ENCODE assay signal across 10 mouse cellular contexts in genomic region chr15:77014431-77014830, GRCm38 (mm10). TPM values are rescaled to one million over a fixed set of nuclear protein-coding genes. Genes with fewer than 3 reads are reported as not detected.
DNase-seq lines count a peak whose midpoint lies in the region; ATAC-seq and TF ChIP-seq lines count a peak whose summit lies in the region.
"Had no signal": no experiment of that assay in that cellular context is flagged by ENCODE, and none has a peak within 500 bp of the region (broad histone marks: within the 10 kb centered on the region; RNA-seq: fewer than 3 reads in every experiment).

No protein-coding gene starts in this region.

- no peak for TF ChIP-seq EP300 in heart, adult 2 months (IDR thresholded peaks at IDR 0.05; ENCODE audit: insufficient read depth, low read depth, low read length)

- WGBS in heart, adult 2 months: 6% methylated on average over 6 of the region's 6 CpGs
- 73% methylated on average over 6 of the region's 6 CpGs for WGBS in midbrain, embryonic 13.5 days
- 85% methylated on average over 6 of the region's 6 CpGs for WGBS in midbrain, embryonic 10.5 days
- whole genome bisulfite sequencing in hindbrain, postnatal 0 days: 68% methylated on average over 6 of the region's 6 CpGs
- WGBS in neural tube, embryonic 15.5 days: 74% methylated on average over 6 of the region's 6 CpGs

- DNase-seq in heart, adult 2 months: peak in 1 of 2 experiments; percentile 42
- no peak for DNase-seq in heart, adult 8-10 months (ENCODE audit: low spot score)
- no peak for DNase-seq in midbrain, embryonic 10.5 days (ENCODE audit: low spot score)
- DNase-seq in hindbrain, postnatal 0 days (ENCODE audit: low spot score): peak; percentile 5
- DNase-seq in left cerebral cortex, adult 18-20 months (ENCODE audit: low spot score in 2 of 2): no peak
- no peak for DNase-seq in adrenal gland, postnatal 10 days
- DNase-seq: layer of hippocampus, postnatal 36 days had no signal

- intact Hi-C loops in heart, adult 2 months (cut with DNase I): no loop called here

- H3K27me3 ChIP-seq in heart, adult 2 months (ENCODE audit: control insufficient read depth, insufficient read depth, low read length): no peaks in the 10 kb centered on the region
- no peaks in the 10 kb centered on the region for H3K27me3 ChIP-seq in midbrain, embryonic 13.5 days
- no peaks in the 10 kb centered on the region for H3K27me3 ChIP-seq in midbrain, embryonic 10.5 days (ENCODE audit: low read depth, poor library complexity, severe bottlenecking)
- H3K27me3 ChIP-seq in hindbrain, postnatal 0 days (ENCODE audit: insufficient read depth, low read length): no peaks in the 10 kb centered on the region
- no peaks in the 10 kb centered on the region for H3K27me3 ChIP-seq in neural tube, embryonic 15.5 days (replicated peaks)

- no peak for TF ChIP-seq POLR2A in heart, adult 2 months (IDR thresholded peaks at IDR 0.05; ENCODE audit: insufficient read depth, low read depth, low read length)

- no peaks in the 10 kb centered on the region for H3K79me2 ChIP-seq in heart, adult 2 months (replicated peaks; ENCODE audit: control insufficient read depth, insufficient read depth, low read length)

- no peak overlapping the region for H3K4me3 ChIP-seq in heart, adult 2 months
- no peak overlapping the region for H3K4me3 ChIP-seq in midbrain, embryonic 13.5 days (replicated peaks)
- no peak overlapping the region for H3K4me3 ChIP-seq in midbrain, embryonic 10.5 days
- H3K4me3 ChIP-seq in hindbrain, postnatal 0 days (ENCODE audit: low read length): no peak overlapping the region
- H3K4me3 ChIP-seq in neural tube, embryonic 15.5 days (replicated peaks): no peak overlapping the region

- H3K9me3 ChIP-seq in midbrain, embryonic 13.5 days: no peaks in the 10 kb centered on the region
- no peaks in the 10 kb centered on the region for H3K9me3 ChIP-seq in midbrain, embryonic 10.5 days (replicated peaks)
- no peaks in the 10 kb centered on the region for H3K9me3 ChIP-seq in hindbrain, postnatal 0 days (ENCODE audit: low read length)
- no peaks in the 10 kb centered on the region for H3K9me3 ChIP-seq in neural tube, embryonic 15.5 days (replicated peaks)

- H3K4me2 ChIP-seq in midbrain, embryonic 13.5 days (replicated peaks): 0 out of 2 replicates have a peak overlapping the region, but pooled peaks have one; percentile 7
- peak overlapping the region; percentile 14; the same call in 1 of the 2 replicates for H3K4me2 ChIP-seq in hindbrain, postnatal 0 days (ENCODE audit: low read depth, low read length)
- H3K4me2 ChIP-seq in neural tube, embryonic 15.5 days: peak overlapping the region; percentile 34

- H3K9ac ChIP-seq in heart, adult 2 months (ENCODE audit: low read depth, low read length): peak overlapping the region; percentile 20
- H3K9ac ChIP-seq in midbrain, embryonic 13.5 days (replicated peaks): 0 out of 2 replicates have a peak overlapping the region, but pooled peaks have one; percentile 6
- H3K9ac ChIP-seq in hindbrain, postnatal 0 days (replicated peaks; ENCODE audit: low read length): no peak overlapping the region
- no peak overlapping the region for H3K9ac ChIP-seq in neural tube, embryonic 15.5 days (replicated peaks)

- H3K36me3 ChIP-seq in heart, adult 2 months (ENCODE audit: control insufficient read depth, insufficient read depth, low read length): no peaks in the 10 kb centered on the region; the same call in 1 of the 2 replicates
- no peaks in the 10 kb centered on the region for H3K36me3 ChIP-seq in midbrain, embryonic 13.5 days
- H3K36me3 ChIP-seq in midbrain, embryonic 10.5 days: no peaks in the 10 kb centered on the region
- no peaks in the 10 kb centered on the region for H3K36me3 ChIP-seq in hindbrain, postnatal 0 days (ENCODE audit: insufficient read depth, low read length)
- H3K36me3 ChIP-seq in neural tube, embryonic 15.5 days: no peaks in the 10 kb centered on the region

- peaks cover 9% of the 10 kb centered on the region for H3K4me1 ChIP-seq in heart, adult 2 months (ENCODE audit: control insufficient read depth, insufficient read depth, low read length)
- H3K4me1 ChIP-seq in midbrain, embryonic 13.5 days (replicated peaks): peaks cover 15% of the 10 kb centered on the region
- peaks cover 17% of the 10 kb centered on the region for H3K4me1 ChIP-seq in midbrain, embryonic 10.5 days
- peaks cover 4% of the 10 kb centered on the region; the same call in 1 of the 2 replicates for H3K4me1 ChIP-seq in hindbrain, postnatal 0 days (ENCODE audit: insufficient read depth, low read length)
- H3K4me1 ChIP-seq in neural tube, embryonic 15.5 days: peaks cover 19% of the 10 kb centered on the region

- peak overlapping the region; percentile 91 for H3K27ac ChIP-seq in heart, adult 2 months
- peak overlapping the region; percentile 75 for H3K27ac ChIP-seq in midbrain, embryonic 13.5 days
- H3K27ac ChIP-seq in midbrain, embryonic 10.5 days (replicated peaks): no peak overlapping the region
- H3K27ac ChIP-seq in hindbrain, postnatal 0 days: peak overlapping the region; percentile 67; the same call in 1 of the 2 replicates
- H3K27ac ChIP-seq in neural tube, embryonic 15.5 days (replicated peaks): peak overlapping the region; percentile 45

- no peak for ATAC-seq in midbrain, embryonic 13.5 days
- no peak for ATAC-seq in hindbrain, postnatal 0 days
- no peak for ATAC-seq in neural tube, embryonic 15.5 days (ENCODE audit: low FRiP score)

- no peak for TF ChIP-seq CTCF in heart, adult 2 months (IDR thresholded peaks at IDR 0.05)
- no peak for TF ChIP-seq CTCF in hindbrain, postnatal 0 days (IDR thresholded peaks at IDR 0.05; ENCODE audit: low read depth)

RNA-seq across cellular contexts. Expression of gene Apol6, which starts 30.1 kb away (rescaled TPM):
- total RNA-seq in heart, adult 2 months (2021): under 1 TPM; 0.47 to 0.89 TPM
- 3.3 and 8.0 TPM in 2 replicates for polyA plus RNA-seq in heart, adult 2 months (2012; rRNA removed)
- total RNA-seq in heart, adult 8-10 months (2022): 1 to 10 TPM in 2 of 4 experiments, under 1 TPM in 2; 0.49 to 1.5 (median 1.0) TPM
- not detected in 2 replicates for polyA plus RNA-seq in midbrain, embryonic 13.5 days (2015; fragmentation: Nextera tagmentation; extraction: Ambion mirVana)
- polyA plus RNA-seq in midbrain, embryonic 10.5 days (2016; fragmentation: Nextera tagmentation; extraction: Ambion mirVana): not detected in 2 replicates
- 1.1 TPM in 1 of 2 replicates, not detected in the other for total RNA-seq in hindbrain, postnatal 0 days (2014; rRNA removed)
- 0.35 TPM in 1 of 2 replicates, not detected in the other for polyA plus RNA-seq in hindbrain, postnatal 0 days (2015; fragmentation: Nextera tagmentation; extraction: Ambion mirVana)
- polyA plus RNA-seq in neural tube, embryonic 15.5 days (2015; fragmentation: Nextera tagmentation; extraction: Ambion mirVana): 0.54 TPM in 1 of 2 replicates, not detected in the other
- under 1 TPM; 0.21 to 0.23 TPM for total RNA-seq in left cerebral cortex, adult 18-20 months (2021)
- 10 to 100 TPM; 14.9 to 18.5 TPM for total RNA-seq in adrenal gland, postnatal 10 days (2021)
- total RNA-seq: granulocyte monocyte progenitor cell, adult 5-6 weeks; layer of hippocampus, postnatal 36 days had no signal

RNA-seq across cellular contexts. Expression of gene Mb, which starts 36.0 kb away (rescaled TPM):
- over 10,000 TPM; 17,740 to 20,311 TPM for total RNA-seq in heart, adult 2 months (2021)
- polyA plus RNA-seq in heart, adult 2 months (2012; rRNA removed): 16,399 and 21,043 TPM in 2 replicates
- over 10,000 TPM; 20,391 to 21,800 (median 21,272) TPM for total RNA-seq in heart, adult 8-10 months (2022)
- polyA plus RNA-seq in midbrain, embryonic 13.5 days (2015; fragmentation: Nextera tagmentation; extraction: Ambion mirVana): not detected in 2 replicates
- polyA plus RNA-seq in midbrain, embryonic 10.5 days (2016; fragmentation: Nextera tagmentation; extraction: Ambion mirVana): 0.16 and 0.25 TPM in 2 replicates
- total RNA-seq in hindbrain, postnatal 0 days (2014; rRNA removed): 0.65 TPM in 1 of 2 replicates, not detected in the other
- polyA plus RNA-seq in hindbrain, postnatal 0 days (2015; fragmentation: Nextera tagmentation; extraction: Ambion mirVana): 0.20 and 0.28 TPM in 2 replicates
- 1.3 TPM in 2 replicates for polyA plus RNA-seq in neural tube, embryonic 15.5 days (2015; fragmentation: Nextera tagmentation; extraction: Ambion mirVana)
- not detected for total RNA-seq in left cerebral cortex, adult 18-20 months (2021)
- 100 to 1,000 TPM in 1 of 2 experiments, 10 to 100 TPM in 1; 34.3 to 233 TPM for total RNA-seq in adrenal gland, postnatal 10 days (2021)
- total RNA-seq: granulocyte monocyte progenitor cell, adult 5-6 weeks had no signal

Comparison
In these comparisons a context has a peak if more than half of its experiments do, and no peak if none do; other contexts are left out.
1. H3K9ac ChIP-seq: peak in heart, adult 2 months (single experiment) and midbrain, embryonic 13.5 days (single experiment); none in hindbrain, postnatal 0 days (single experiment) and neural tube, embryonic 15.5 days (single experiment).
2. RNA of gene Mb, which starts 36.0 kb away (total RNA-seq): 20,391 to 21,800 TPM in heart, adult 8-10 months and 17,740 to 20,311 TPM in heart, adult 2 months; 34.3 to 233 TPM in adrenal gland, postnatal 10 days, 0.65 TPM in hindbrain, postnatal 0 days and not detected in left cerebral cortex, adult 18-20 months; every median in the first group is over 10 times any median in the second.
3. Peak in every context shown above with its lines, with median percentiles within 50 percentile points of each other: H3K4me2 ChIP-seq.